Mouse (Mus musculus) small intestine, adult 2 months (tissue): ENCODE results near the gene Osgep. TPM values are rescaled to one million over a fixed set of nuclear protein-coding genes. Genes with fewer than 3 reads are reported as not detected.
"Not testable (repeated sequence)": the region's sequence is repeated elsewhere in the genome, so short reads cannot be mapped to it uniquely, and the experiment has no call there.

Source experiments
- H3K27ac ChIP-seq: fragments of 200-500 bp; 2 replicates; pipeline ENCODE4 v1.5.1; 2012; ENCODE audit warnings: low read depth, low read length, control low read depth, inconsistent platforms; ENCODE audit not compliant: insufficient read depth
- H3K27me3 ChIP-seq: fragments of 200-500 bp; 2 replicates; pipeline ENCODE4 v1.6.1; 2012; ENCODE audit warnings: mild to moderate bottlenecking, moderate library complexity, low read length, inconsistent platforms; ENCODE audit not compliant: control insufficient read depth, insufficient read depth
- H3K36me3 ChIP-seq: fragments of 200-500 bp; 2 replicates; pipeline ENCODE4 v1.6.1; 2012; ENCODE audit warnings: mild to moderate bottlenecking, low read length, control low read depth, inconsistent platforms; ENCODE audit not compliant: control insufficient read depth, insufficient read depth
- H3K4me1 ChIP-seq: fragments of 200-500 bp; 2 replicates; pipeline ENCODE4 v1.6.1; 2012; ENCODE audit warnings: low read length, inconsistent platforms, mixed read lengths; ENCODE audit not compliant: control insufficient read depth, insufficient read depth, insufficient read length
- H3K4me3 ChIP-seq: fragments of 200-500 bp; 2 replicates; pipeline ENCODE4 v1.5.1; 2012; ENCODE audit warnings: low read depth, mild to moderate bottlenecking, control low read depth, inconsistent platforms, low read length, moderate library complexity
- CTCF ChIP-seq: fragments of 200-500 bp; IDR thresholded peaks from 2 replicates; pipeline ENCODE4 v1.5.1; 2012; ENCODE audit warnings: low read depth, mild to moderate bottlenecking, control low read depth, inconsistent platforms, low read length, moderate library complexity, mixed read lengths; ENCODE audit not compliant: insufficient replicate concordance, insufficient read length; ENCODE audit errors: extremely low read depth
- POLR2A ChIP-seq: fragments of 200-500 bp; IDR thresholded peaks from 2 replicates; pipeline ENCODE4 v1.6.1; 2012; ENCODE audit warnings: low read depth, mild to moderate bottlenecking, control low read depth, inconsistent platforms, low read length, moderate library complexity
- whole genome bisulfite sequencing: fragments of 180-500 bp; shearing (Covaris S2); methylation state at CpG from one replicate; pipeline ENCODE4 v1.1.7; 2018; 5-methylcytosine and 5-hydroxymethylcytosine counted together
- polyA plus RNA-seq: library from polyadenylated mRNA; depleted of rRNA; stranded (reverse); fragments of >200 nt; gene quantifications from 2 replicates; pipeline ENCODE4 v1.2.3, GENCODE M21; 2012; rRNA removed

The Osgep gene
- polyA plus RNA-seq = 65.0 and 97.3 TPM in 2 replicates

DNA sequence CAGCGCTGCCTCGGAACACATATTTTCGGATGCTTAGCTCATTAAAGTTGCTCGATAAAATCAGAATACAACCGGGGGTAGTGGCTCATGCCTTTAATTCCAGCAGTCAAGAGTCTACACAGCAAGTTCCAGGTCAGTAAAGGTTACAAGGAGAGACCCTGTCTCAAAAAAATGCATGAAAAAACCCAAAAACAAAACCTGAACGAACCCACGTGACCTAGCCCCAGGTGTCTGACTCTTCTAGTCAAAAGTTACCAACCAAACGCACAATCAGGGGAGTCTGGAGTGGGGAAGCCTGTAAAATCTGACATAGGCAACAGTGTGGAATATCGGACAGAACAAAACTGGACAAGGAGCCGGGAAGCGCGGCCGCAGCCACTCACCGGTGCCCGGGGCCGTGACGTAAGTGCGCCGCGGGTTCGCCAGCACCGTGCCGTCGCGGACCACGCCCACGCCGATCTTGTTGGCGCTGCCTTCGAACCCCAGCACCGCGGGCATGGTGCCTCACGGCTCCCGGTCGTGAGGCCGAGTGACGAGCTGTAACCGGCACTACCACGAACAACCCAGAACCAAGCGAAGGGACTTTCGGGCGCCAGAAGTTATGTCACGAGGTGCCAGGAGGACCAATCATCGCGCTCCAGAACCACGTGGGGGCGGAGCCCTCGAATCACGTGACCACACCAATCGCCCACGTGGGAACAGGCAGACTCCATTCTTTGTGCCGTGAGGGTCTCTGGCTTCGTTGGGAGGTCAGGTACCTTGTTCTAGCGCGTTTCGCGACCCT, at the start of gene Osgep, which contains the start of gene Apex1:
Gene Osgep (minus strand): TSS at position 613 of the 784 bp plus-strand sequence.
Gene Apex1 (plus strand): TSS at position 688 of the 784 bp plus-strand sequence.
- Histone ChIP-seq H3K4me1 (peaks cover 3% of the 10 kb centered on the region; the same call in 1 of the 2 replicates), H3K27ac (peak within 1 kb of the TSS; percentile 93), H3K4me3 (peak within 1 kb of the TSS; percentile 85), H3K27me3 (no peaks in the 10 kb centered on the region), H3K36me3 (peaks cover 29% of the 10 kb centered on the region)
- TF ChIP-seq POLR2A = peak; percentile 74; the same call in 1 of the 2 replicates
- TF ChIP-seq CTCF = no peak
- 1% methylated on average over 57 of the region's 57 CpGs for WGBS

DNA sequence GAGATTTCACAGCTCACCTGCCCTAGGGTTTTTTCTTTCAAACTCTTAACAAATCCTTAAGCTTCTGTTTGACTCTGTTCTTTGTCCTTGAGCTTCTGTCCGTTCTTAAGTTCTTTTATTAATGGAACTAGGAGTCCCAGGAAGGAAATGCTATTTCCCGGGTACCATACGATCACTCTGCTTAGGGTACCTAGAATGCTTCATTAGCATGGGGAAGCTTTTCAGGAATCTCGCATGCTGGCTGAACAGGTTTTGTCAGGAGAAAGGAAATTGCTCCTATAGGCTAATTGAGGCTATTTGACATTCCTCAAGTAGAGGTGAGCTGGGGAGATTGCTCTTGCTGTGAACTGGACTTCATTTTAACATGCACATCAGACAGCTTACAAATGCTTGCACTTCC, 49.0 kb upstream of the Osgep start:
- TF ChIP-seq POLR2A (no peak), CTCF (no peak)
- Histone ChIP-seq H3K4me3 (no peak overlapping the region), H3K36me3 (no peaks in the 10 kb centered on the region), H3K27ac (no peak overlapping the region), H3K27me3 (no peaks in the 10 kb centered on the region), H3K4me1 (no peaks in the 10 kb centered on the region)
- 32% methylated on average over 4 of the region's 4 CpGs for WGBS

DNA sequence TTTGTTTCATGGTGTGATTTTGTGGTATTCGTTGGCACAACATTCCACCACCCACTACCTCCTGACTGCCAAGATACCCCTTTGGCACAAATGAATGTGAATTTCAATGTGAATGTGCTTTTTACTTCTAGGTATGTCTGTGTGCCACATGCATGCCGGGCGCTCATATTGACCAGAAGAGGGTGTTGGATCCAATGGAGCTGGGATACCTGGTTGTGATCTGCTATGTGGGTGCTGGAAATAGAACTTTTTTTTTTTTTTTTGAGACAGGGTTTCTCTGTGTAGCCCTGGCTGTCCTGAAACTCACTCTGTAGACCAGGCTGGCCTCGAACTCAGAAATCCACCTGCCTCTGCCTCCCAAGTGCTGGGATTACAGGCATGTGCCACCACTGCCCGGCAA, 48.4 kb upstream of the Osgep start:
- 94% methylated on average over 5 of the region's 5 CpGs for WGBS

GRCm38 (mm10) chr14:50970822-50971221, 46.1 kb upstream of the Osgep start:
- Histone ChIP-seq H3K27ac (no peak overlapping the region), H3K27me3 (no peaks in the 10 kb centered on the region), H3K4me3 (no peak overlapping the region), H3K4me1 (no peaks in the 10 kb centered on the region; the same call in 1 of the 2 replicates), H3K36me3 (no peaks in the 10 kb centered on the region)
- 39% methylated on average over 1 of the region's 1 CpGs for WGBS
- TF ChIP-seq CTCF = no peak
- TF ChIP-seq POLR2A = no peak

More for the DNA sequence above, 48.4 kb upstream of the Osgep start:
- H3K4me3 ChIP-seq, H3K36me3 ChIP-seq, H3K27ac ChIP-seq, H3K4me1 ChIP-seq, H3K27me3 ChIP-seq: not testable (repeated sequence)

DNA sequence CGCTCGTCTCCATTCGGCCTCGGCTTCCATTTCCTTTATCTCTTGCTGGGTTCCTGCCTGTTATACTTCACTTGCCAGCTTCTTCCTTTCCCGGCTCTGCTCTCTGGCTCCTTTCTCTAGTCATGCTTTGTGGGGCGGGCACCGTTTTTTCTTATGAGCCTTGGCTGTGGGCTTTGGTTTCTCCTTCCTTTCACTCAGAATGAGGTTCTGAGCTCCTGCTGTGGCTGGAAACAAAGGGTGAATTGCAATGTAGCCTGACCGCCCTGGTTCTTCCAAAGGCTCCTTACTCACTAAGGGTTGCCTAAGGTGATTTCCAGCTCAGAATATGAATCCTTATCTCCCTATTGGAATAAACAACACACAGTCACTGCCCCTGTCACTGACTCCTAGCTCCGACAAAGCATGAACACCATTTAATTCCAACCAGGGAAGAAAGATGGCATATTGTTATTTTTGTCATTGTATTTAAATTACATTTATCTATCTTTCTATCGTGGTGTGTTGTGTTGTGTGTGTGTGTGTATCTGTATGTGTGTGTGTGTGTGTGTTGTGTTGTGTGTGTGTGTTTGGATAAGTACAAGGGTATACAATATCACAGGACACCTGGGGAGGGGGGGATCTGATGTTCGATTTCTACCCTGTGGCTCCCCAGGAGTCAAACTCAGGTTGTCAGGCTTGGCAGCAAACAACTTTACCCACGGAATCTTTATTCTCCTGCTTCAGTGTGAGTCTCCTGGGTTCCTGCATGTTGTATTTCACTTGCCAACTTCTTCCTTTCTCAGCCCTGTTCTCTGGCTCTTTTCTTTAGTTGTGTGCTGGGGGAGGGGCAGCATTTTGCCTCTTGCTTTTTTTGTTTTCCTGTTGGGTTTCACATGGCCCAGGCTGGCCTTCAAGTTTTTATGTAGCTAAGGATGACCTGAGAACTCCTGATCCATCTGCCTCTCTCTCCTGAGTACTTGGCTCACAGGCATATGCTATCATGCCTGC, 45.2 kb upstream of the Osgep start:
- Histone ChIP-seq H3K4me3 (no peak overlapping the region), H3K36me3 (peaks cover 3% of the 10 kb centered on the region; the same call in 1 of the 2 replicates), H3K27ac (no peak overlapping the region), H3K27me3 (no peaks in the 10 kb centered on the region), H3K4me1 (no peaks in the 10 kb centered on the region; the same call in 1 of the 2 replicates)
- no peak for TF ChIP-seq POLR2A
- TF ChIP-seq CTCF = no peak
- 67% methylated on average over 12 of the region's 12 CpGs for WGBS

DNA sequence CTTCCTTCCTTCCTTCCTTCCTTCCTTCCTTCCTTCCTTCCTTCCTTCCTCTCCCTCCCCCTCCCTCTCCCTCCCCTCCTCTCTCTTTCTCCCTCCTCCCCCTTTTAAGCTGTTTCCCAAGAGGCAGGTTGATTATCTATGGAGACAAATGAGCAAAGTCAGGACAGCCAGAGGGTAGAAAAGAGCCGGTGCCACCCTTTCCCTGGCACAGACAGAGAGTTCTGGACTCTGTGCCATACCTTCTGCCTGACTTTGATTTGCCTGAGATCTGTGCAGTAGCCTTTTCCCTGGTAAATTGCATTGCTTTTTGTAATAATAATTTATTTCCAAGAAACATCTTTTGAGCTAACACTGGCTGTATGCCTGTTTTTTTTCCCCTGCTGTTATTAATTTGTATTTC, 44.3 kb upstream of the Osgep start:
- TF ChIP-seq POLR2A (no peak), CTCF (no peak)
- H3K27ac ChIP-seq = no peak overlapping the region
- no peaks in the 10 kb centered on the region for H3K27me3 ChIP-seq
- H3K4me3 ChIP-seq = no peak overlapping the region
- H3K4me1 ChIP-seq = no peaks in the 10 kb centered on the region; the same call in 1 of the 2 replicates
- 20% methylated on average over 1 of the region's 1 CpGs for WGBS
- H3K36me3 ChIP-seq = peaks cover 11% of the 10 kb centered on the region

DNA sequence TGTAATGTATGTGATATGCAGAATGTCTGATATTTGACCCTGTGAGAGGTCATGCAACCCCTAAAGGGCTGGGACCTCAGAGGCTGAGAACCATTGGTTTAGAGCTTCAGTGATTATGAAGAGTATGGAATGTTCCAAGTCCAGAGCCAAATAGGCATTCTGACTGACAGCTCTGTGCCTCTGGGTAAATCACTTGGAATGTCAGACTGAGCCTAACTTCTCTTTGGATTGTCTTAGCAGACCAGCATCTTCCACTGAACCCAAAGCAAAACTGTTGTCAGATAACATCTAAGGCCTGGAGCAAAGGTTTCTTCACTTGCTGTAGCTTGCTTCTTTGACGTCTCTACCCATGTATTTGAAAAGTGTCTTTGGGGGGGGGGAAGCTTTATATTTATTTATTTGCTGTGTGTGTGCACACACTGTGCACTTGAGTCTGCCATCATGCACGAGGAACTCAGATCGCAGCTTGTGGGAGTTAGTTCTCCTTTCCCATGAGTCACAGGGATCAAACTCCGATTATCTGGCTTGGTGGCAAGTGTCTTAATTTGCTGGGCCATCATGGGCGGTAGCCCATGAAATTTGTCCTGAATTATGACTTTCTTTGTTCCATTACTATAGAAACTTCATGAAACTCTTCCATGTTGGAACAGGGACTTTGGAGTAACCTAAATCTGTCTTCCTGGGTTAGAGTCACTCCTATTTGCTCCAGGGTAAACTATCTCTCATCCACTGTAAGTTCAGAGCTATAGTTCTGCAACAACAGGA, 43.7 kb upstream of the Osgep start:
- Histone ChIP-seq H3K27me3 (no peaks in the 10 kb centered on the region), H3K4me3 (no peak overlapping the region), H3K36me3 (peaks cover 13% of the 10 kb centered on the region), H3K4me1 (no peaks in the 10 kb centered on the region; the same call in 1 of the 2 replicates), H3K27ac (no peak overlapping the region)
- 62% methylated on average over 5 of the region's 5 CpGs for WGBS
- no peak for TF ChIP-seq CTCF
- TF ChIP-seq POLR2A = no peak

- H3K4me3 ChIP-seq, H3K27ac ChIP-seq, H3K27me3 ChIP-seq, H3K36me3 ChIP-seq, H3K4me1 ChIP-seq: not testable (repeated sequence)
- 87% methylated on average over 5 of the region's 5 CpGs for WGBS
Measured at GRCm38 (mm10) chr14:50958289-50958995, 33.7 kb upstream of the Osgep start.

GRCm38 (mm10) chr14:50957146-50957545, 32.5 kb upstream of the Osgep start:
- H3K27ac ChIP-seq = peak overlapping the region; percentile 98
- not testable (repeated sequence) for H3K36me3 ChIP-seq, H3K27me3 ChIP-seq, H3K4me3 ChIP-seq, H3K4me1 ChIP-seq
- WGBS = 22% methylated on average over 3 of the region's 3 CpGs
